Mouse (Mus musculus): ENCODE measurements around the gene Riok1. TPM values are rescaled to one million over a fixed set of nuclear protein-coding genes. Genes with fewer than 3 reads are reported as not detected.

The Riok1 gene
- total and polyA plus RNA-seq, 2 experiments from 2014 or later: 31.1 to 44.7 TPM

DNA sequence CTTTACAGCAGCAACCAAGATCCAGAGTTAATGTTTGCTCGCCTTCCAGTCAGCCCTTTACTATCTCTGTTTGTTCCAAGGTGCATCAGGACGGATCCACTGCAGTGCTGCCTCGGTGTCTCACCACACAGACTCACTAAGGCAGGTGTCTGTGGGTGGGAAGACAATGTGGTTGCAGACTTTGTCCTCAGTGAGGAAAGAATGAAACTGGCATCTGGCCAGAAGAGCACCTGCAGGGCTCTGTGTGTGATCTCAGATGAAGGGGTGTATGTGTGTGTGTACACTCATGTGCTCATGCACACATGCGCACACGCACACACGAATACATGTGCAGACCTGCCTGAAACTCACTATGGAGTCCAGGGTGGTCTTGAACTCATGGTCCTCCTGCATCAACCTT is 52.7 kb downstream of the Riok1 start:
- Histone ChIP-seq H3K9ac (replicated peaks; ENCODE audit: low read length) (no peak overlapping the region), H3K4me3 (ENCODE audit: low read length) (no peak overlapping the region), H3K36me3 (ENCODE audit: insufficient read depth, low read length) (no peaks in the 10 kb centered on the region), H3K4me2 (ENCODE audit: low read depth, low read length) (no peak overlapping the region), H3K27me3 (ENCODE audit: insufficient read depth, low read length) (no peaks in the 10 kb centered on the region), H3K4me1 (ENCODE audit: insufficient read depth, low read length) (no peaks in the 10 kb centered on the region), H3K27ac (no peak overlapping the region), H3K9me3 (ENCODE audit: low read length) (no peaks in the 10 kb centered on the region)
- no peak for ATAC-seq
- DNase-seq (ENCODE audit: low spot score): no peak
- 90% methylated on average over 6 of the region's 6 CpGs for WGBS
- no peak for TF ChIP-seq CTCF (IDR thresholded peaks at IDR 0.05; ENCODE audit: low read depth)

DNA sequence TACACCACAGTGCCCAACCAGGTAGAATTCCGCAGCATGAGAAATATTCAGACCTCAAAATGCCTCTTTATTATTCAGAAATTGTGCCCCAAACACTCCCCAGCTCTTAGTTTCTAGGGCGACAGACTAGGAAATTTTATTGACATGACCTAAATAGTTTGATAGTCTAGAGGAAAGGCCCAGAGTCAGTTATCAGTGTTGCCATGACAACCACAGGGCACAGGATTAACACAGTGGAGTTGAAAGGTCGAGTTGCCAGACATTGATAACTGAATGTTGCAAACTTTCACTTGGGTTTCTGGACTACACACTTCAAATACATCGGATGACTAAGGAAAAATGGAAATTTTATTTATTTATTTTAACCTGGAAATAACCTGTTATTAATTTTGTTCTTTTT is 53.1 kb downstream of the Riok1 start:
- Histone ChIP-seq H3K9me3 (ENCODE audit: low read length) (no peaks in the 10 kb centered on the region), H3K4me1 (ENCODE audit: insufficient read depth, low read length) (no peaks in the 10 kb centered on the region), H3K9ac (replicated peaks; ENCODE audit: low read length) (no peak overlapping the region), H3K27me3 (ENCODE audit: insufficient read depth, low read length) (no peaks in the 10 kb centered on the region), H3K27ac (no peak overlapping the region), H3K4me3 (ENCODE audit: low read length) (no peak overlapping the region), H3K4me2 (ENCODE audit: low read depth, low read length) (no peak overlapping the region), H3K36me3 (ENCODE audit: insufficient read depth, low read length) (no peaks in the 10 kb centered on the region)
- 53% methylated on average over 4 of the region's 4 CpGs for whole genome bisulfite sequencing
- no peak for TF ChIP-seq CTCF (IDR thresholded peaks at IDR 0.05; ENCODE audit: low read depth)
- ATAC-seq (no peak), DNase-seq (ENCODE audit: low spot score) (no peak)

DNA sequence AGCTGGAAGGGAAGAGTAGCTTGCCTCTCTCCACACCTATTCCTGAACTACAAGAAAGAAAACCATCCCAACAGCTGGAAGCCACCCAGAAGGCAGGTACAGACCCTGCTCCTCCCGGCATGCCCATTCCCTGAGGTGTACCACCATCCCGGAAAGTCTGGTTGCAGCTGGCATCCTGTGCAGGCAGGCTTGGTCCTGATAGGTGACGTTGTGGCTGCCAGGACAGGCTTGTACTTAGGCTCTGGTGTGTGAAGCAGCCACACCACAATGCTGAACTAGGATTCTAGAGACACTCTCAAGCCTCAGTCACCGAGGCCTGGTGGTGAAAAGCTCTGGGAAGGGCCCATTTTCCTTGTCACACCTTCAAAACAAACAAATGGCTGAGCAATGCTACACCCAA is 59.4 kb downstream of the Riok1 start:
- 84% methylated on average over 4 of the region's 4 CpGs for WGBS
- no peak for TF ChIP-seq CTCF (IDR thresholded peaks at IDR 0.05; ENCODE audit: low read depth)

DNA sequence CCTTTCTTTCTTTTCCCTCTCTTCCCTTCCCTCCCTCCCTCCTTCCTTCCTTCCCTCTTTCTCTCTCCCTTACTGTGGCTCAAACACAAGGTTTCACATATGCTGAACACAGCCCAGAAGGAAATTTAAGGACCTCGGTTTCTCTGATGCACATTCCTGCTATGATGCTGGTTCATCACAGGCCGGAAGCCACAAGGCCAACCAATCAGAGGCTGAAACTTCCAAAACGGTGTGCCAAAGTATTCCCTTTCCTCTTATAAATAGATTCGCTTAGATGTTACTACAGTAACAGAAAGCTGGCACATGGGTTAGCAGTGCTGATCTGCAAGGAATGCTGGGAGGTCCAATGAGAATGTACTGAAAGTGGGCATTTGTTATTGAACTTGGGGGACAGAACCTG is 66.6 kb downstream of the Riok1 start:
- WGBS: 79% methylated on average over 4 of the region's 4 CpGs
- no peak for TF ChIP-seq CTCF (IDR thresholded peaks at IDR 0.05; ENCODE audit: low read depth)
- Histone ChIP-seq H3K9ac (replicated peaks; ENCODE audit: low read length) (no peak overlapping the region), H3K4me2 (ENCODE audit: low read depth, low read length) (no peak overlapping the region), H3K9me3 (ENCODE audit: low read length) (no peaks in the 10 kb centered on the region), H3K27ac (no peak overlapping the region), H3K4me3 (ENCODE audit: low read length) (no peak overlapping the region), H3K4me1 (ENCODE audit: insufficient read depth, low read length) (no peaks in the 10 kb centered on the region), H3K36me3 (ENCODE audit: insufficient read depth, low read length) (no peaks in the 10 kb centered on the region), H3K27me3 (ENCODE audit: insufficient read depth, low read length) (no peaks in the 10 kb centered on the region)
- DNase-seq (ENCODE audit: low spot score) (no peak), ATAC-seq (no peak)

More for the DNA sequence above, 59.4 kb downstream of the Riok1 start:
- H3K4me3 ChIP-seq (ENCODE audit: low read length): no peak overlapping the region
- H3K36me3 ChIP-seq (ENCODE audit: insufficient read depth, low read length): no peaks in the 10 kb centered on the region
- H3K4me2 ChIP-seq (ENCODE audit: low read depth, low read length): no peak overlapping the region
- no peaks in the 10 kb centered on the region for H3K9me3 ChIP-seq (ENCODE audit: low read length)
- H3K27me3 ChIP-seq (ENCODE audit: insufficient read depth, low read length): no peaks in the 10 kb centered on the region
- H3K27ac ChIP-seq: no peak overlapping the region
- DNase-seq (ENCODE audit: low spot score) (no peak), ATAC-seq (no peak)
- no peaks in the 10 kb centered on the region for H3K4me1 ChIP-seq (ENCODE audit: insufficient read depth, low read length)
- no peak overlapping the region for H3K9ac ChIP-seq (replicated peaks; ENCODE audit: low read length)

DNA sequence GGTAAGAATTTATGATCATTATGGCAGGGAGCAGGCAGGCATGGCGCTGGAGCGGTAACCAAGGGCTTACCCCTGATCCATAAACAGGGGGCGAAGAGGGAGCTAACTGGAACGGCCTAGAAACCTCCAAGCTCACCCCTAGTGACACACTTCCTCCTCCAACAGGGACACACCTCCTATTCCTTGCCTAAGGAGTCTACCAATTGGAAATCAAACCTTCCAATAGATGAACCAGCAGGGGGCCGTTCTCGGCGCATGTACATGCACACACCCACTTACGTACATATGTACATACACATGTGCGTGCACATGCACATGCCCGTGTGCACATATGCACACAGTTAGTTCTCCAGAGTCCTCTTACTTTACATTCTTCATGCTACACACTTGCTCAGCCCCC is 67.7 kb downstream of the Riok1 start:
- Histone ChIP-seq H3K27me3 (ENCODE audit: insufficient read depth, low read length) (no peaks in the 10 kb centered on the region), H3K4me2 (ENCODE audit: low read depth, low read length) (no peak overlapping the region), H3K4me3 (ENCODE audit: low read length) (no peak overlapping the region), H3K9me3 (ENCODE audit: low read length) (no peaks in the 10 kb centered on the region), H3K27ac (no peak overlapping the region), H3K36me3 (ENCODE audit: insufficient read depth, low read length) (no peaks in the 10 kb centered on the region), H3K9ac (replicated peaks; ENCODE audit: low read length) (no peak overlapping the region), H3K4me1 (ENCODE audit: insufficient read depth, low read length) (no peaks in the 10 kb centered on the region)
- ATAC-seq: no peak
- 93% methylated on average over 10 of the region's 10 CpGs for WGBS
- TF ChIP-seq CTCF (IDR thresholded peaks at IDR 0.05; ENCODE audit: low read depth): no peak
- no peak for DNase-seq (ENCODE audit: low spot score)

DNA sequence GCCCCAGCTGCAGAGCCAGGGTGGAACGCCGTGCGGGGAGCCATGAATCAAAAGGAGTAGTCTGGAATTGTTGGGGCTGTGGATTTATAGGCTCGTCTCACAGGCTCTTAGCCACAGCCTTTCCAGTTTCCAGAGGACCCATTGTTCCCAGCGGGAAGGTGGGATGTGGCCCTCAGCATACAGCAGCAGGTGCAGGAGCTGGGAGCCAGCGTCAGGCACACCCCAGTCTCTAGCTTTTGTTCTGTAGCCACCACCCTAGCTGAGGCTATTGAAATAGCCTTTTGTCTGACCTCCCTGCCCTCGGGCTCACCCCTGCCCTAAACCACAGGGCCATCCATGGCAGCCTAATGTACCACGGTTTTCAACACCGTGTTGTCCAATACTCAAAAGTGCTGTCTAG is 72.3 kb downstream of the Riok1 start:
- Histone ChIP-seq H3K27ac (no peak overlapping the region), H3K9me3 (ENCODE audit: low read length) (no peaks in the 10 kb centered on the region), H3K4me2 (ENCODE audit: low read depth, low read length) (no peak overlapping the region), H3K27me3 (ENCODE audit: insufficient read depth, low read length) (no peaks in the 10 kb centered on the region), H3K4me1 (ENCODE audit: insufficient read depth, low read length) (no peaks in the 10 kb centered on the region), H3K4me3 (ENCODE audit: low read length) (no peak overlapping the region), H3K36me3 (ENCODE audit: insufficient read depth, low read length) (no peaks in the 10 kb centered on the region), H3K9ac (replicated peaks; ENCODE audit: low read length) (no peak overlapping the region)
- no peak for DNase-seq (ENCODE audit: low spot score)
- WGBS: 69% methylated on average over 9 of the region's 9 CpGs
- no peak for ATAC-seq
- TF ChIP-seq CTCF (IDR thresholded peaks at IDR 0.05; ENCODE audit: low read depth): no peak

Small RNAs within 50 kb of the gene (microRNA-seq; reads per million reads assigned to microRNA genes)
- gene Gm27387: 0 reads per million in 2 experiments

Other genes starting within 250 kb of the Riok1 start
- gene Ssr1, start 42.8 kb upstream of the Riok1 start, total RNA-seq (2014; rRNA removed): 23.3 and 32.6 TPM in 2 replicates
- gene Ssr1, start 42.8 kb upstream of the Riok1 start, polyA plus RNA-seq (2015; fragmentation: Nextera tagmentation; extraction: Ambion mirVana): 76.3 and 80.0 TPM in 2 replicates
- 2.0 and 3.5 TPM in 2 replicates for gene Cage1, start 74 bp downstream of the Riok1 start, total RNA-seq (2014; rRNA removed)
- 3.3 and 3.4 TPM in 2 replicates for gene Cage1, start 74 bp downstream of the Riok1 start, polyA plus RNA-seq (2015; fragmentation: Nextera tagmentation; extraction: Ambion mirVana)
- gene Dsp, start 114.3 kb downstream of the Riok1 start, total RNA-seq (2014; rRNA removed): 0.58 and 0.73 TPM in 2 replicates
- 0.28 and 0.35 TPM in 2 replicates for gene Dsp, start 114.3 kb downstream of the Riok1 start, polyA plus RNA-seq (2015; fragmentation: Nextera tagmentation; extraction: Ambion mirVana)
- 7.8 and 10.4 TPM in 2 replicates for gene Snrnp48, start 167.9 kb downstream of the Riok1 start, total RNA-seq (2014; rRNA removed)
- 17.7 and 23.0 TPM in 2 replicates for gene Snrnp48, start 167.9 kb downstream of the Riok1 start, polyA plus RNA-seq (2015; fragmentation: Nextera tagmentation; extraction: Ambion mirVana)